Mouse (Mus musculus) small intestine, adult 2 months (tissue): ENCODE results near the gene Habp2.
A peak's percentile ranks its signal among the peaks of the same experiment; 100 is the strongest.

Experiments used
- CTCF ChIP-seq: fragments of 200-500 bp; IDR thresholded peaks from 2 replicates; pipeline ENCODE4 v1.5.1; 2012; ENCODE audit warnings: low read depth, mild to moderate bottlenecking, control low read depth, inconsistent platforms, low read length, moderate library complexity, mixed read lengths; ENCODE audit not compliant: insufficient replicate concordance, insufficient read length; ENCODE audit errors: extremely low read depth
- POLR2A ChIP-seq: fragments of 200-500 bp; IDR thresholded peaks from 2 replicates; pipeline ENCODE4 v1.6.1; 2012; ENCODE audit warnings: low read depth, mild to moderate bottlenecking, control low read depth, inconsistent platforms, low read length, moderate library complexity

GRCm38 (mm10) chr19:56349295-56349694 is 62.4 kb downstream of the Habp2 start:
- TF ChIP-seq POLR2A (no peak), CTCF (peak; percentile 51; the same call in 1 of the 2 replicates)
